Mouse (Mus musculus) CH12F3 (cell line): ENCODE measurements around the gene Olfr547.

ENCODE experiments used
- in situ Hi-C: fragments of 300-500 bp; cut with MboI; formaldehyde crosslinking; loops from 2 replicates; pipeline ENCODE4 v1.14.3; 2020; ENCODE audit warnings: low sequenced_read_pairs

Olfr547 gene

GRCm38 (mm10) chr7:102564999-102565997 lies 30.7 kb downstream of the Olfr547 start, which contains the start of gene Trim21:
TSS of gene Trim21 (minus strand) at chr7:102565486.
- in situ Hi-C loops: no loop called here

GRCm38 (mm10) chr7:102566219-102566618 lies 31.7 kb downstream of the Olfr547 start:
- in situ Hi-C loops: no loop called here

DNA sequence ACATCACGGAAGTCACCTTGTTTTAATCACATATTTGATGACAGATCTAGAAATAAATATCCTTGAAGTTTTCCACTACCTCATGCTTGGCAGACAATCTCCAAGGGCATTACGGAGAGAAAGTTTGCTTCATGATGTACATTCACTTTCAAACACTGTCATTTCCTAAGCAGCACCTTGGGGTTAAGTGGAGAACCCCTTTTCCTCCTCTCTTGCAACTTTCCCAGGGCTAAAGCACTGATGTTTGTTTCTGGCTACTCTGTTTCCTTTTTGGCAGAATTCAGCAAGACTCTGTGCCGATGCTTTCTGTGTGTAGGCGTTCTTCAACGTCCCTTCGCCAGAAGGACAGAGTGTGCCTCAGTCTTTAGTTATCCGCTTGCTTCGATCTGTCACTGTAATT lies 36.6 kb downstream of the Olfr547 start, which contains the start of gene Olfr550:
Olfr550 (plus strand) TSS at position 301 of the 400 bp plus-strand sequence.
- in situ Hi-C loops: no loop called here

DNA sequence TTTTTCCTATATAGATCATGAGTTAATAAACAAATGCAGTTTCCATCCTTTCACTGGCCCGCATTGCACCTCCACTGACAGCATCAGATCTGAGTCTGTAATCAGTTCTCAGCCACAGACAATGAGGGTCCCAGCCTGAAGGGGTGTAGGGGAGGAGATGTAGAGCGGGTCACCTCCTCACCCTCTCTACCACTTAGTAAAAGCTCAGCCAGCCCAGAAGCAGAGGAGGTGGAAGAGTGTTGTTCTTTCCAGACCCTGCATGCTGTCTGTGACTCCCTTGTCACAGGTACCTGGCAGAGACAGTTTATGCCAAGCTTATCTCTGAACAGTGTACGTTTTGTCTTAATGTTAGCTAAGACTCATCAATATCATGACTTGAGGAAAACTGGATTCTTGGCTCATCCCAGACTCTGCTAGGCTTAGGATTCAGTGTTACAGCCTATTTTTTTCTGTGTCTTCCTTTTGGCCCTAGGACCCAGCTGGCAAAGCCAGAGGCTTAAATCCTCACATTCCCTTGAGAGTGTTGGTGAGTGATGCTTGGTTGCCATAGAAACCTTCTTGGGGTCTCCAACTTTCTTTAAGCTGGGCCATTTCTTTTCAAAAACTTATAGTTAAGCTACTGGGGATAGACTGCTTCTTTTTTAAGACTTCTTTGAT lies 38.8 kb downstream of the Olfr547 start:
- in situ Hi-C loops: no loop called here

GRCm38 (mm10) chr7:102575998-102576397 lies 41.4 kb downstream of the Olfr547 start:
- in situ Hi-C loops: no loop called here
